Mouse (Mus musculus) heart, postnatal 25 days (tissue): ENCODE results near the gene Daw1. TPM values are rescaled to one million over a fixed set of nuclear protein-coding genes. Genes with fewer than 3 reads are reported as not detected.

ENCODE experiments used
- DNase-seq: peaks from one replicate; pipeline ENCODE4 v3.0.0; 2022; ENCODE audit warnings: low spot score
- intact Hi-C: fragments of 180-260 bp; cut with DNase I; formaldehyde crosslinking; loops from one replicate; pipeline ENCODE4 v1.15.1; 2025
- total RNA-seq, 2 experiments: library from RNA; stranded (reverse); gene quantifications; 2 replicates each; pipeline ENCODE4 v1.2.3; 2021

Daw1 gene
- total RNA-seq, result not detected

DNA sequence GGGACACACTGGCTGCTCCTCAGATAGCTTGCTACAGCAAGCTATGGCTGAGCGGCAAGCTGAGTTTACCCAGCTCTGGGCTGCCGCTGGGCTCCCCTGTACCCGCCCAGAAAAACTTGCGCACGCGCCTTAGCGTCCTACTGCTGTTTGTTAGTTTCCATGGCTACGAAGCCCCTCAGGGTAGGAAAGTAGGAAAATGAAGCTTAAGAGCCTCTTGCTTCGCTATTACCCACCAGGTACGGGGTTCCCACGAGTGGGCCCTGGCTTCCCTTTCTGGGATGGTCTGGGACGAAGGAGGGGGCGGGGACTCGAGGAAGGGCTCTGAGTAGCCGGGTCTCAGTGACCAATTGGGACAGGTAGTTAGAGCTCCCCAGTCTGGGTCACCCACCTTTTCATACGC, at the start of gene Daw1:
Daw1 (plus strand) TSS at position 150 of the 400 bp plus-strand sequence.
- DNase-seq, result peak; percentile 6
- intact Hi-C loops, result no loop called here

DNA sequence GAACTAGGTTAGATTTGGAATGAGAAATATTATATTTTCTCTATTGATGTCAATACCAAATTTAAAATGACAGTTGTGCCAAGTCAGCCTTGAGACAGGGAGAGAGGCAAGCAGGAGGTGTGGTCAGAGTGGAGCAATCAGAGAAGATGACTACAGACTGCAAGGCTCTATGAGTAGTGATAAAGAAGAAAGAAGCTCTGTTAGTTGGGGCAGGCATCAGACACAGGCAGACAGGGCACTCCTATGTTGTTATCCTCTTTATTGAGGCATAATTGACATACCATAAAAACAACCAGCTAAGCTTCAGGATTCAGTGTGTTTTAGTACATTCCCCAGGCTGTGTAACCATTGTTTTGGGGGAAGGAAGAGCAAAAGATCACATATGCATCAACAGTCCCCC, 48.6 kb upstream of the Daw1 start:
- intact Hi-C loops, result no loop called here

DNA sequence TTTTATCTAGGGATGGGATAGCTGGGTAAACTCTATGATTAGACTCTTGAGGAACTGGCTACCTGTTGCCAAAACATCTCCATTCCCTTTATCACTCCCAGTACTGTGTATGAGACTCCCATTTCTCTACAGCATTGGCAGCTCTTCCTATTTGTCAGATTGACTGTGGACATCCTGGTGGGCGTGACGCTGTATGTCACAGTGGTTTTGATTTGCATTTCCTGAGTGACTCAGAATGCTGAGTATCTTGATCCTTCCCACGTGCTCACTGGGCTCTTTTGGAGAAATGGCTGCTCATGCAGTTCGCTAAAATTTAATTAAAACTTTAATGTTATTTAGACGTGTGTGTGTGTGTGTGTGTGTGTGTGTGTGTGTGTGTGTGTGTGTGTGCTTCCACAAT, 47.8 kb upstream of the Daw1 start:
- intact Hi-C loops, result no loop called here
- no peak for DNase-seq

More for the DNA sequence above, 48.6 kb upstream of the Daw1 start:
- no peak for DNase-seq

DNA sequence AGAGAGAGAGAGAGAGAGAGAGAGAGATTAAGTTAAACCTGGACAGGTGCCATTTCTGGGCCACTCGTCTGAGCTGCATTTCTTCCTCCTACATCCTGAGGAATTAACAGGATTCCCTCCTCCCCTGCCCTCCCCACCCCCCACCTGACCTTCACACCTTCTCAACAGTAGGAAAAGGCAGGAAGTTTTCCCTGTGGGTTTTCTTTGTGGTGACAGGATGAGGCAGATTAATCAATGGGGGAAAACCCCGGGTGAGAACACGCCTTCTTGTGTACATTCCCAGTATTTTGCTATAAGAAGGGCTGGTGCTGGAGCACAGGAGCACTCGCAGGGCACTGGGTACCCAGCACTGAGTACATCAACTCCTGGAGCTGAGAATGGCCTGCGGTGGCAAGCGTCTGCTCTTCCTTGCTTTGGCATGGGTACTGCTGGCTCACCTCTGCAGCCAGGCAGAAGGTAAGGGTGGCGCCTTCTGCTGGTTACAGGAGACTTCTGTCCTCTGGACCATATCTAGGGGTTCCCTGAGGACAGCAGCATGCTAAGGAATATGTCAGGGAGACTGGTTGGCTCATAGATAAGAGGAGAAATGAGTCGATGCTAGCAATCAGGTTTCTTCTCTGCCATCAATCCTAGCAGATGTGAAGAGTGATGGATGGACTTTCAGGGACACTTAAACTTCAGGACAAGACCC, 43.0 kb upstream of the Daw1 start, which contains the start of gene Ccl20:
Ccl20 (plus strand) TSS at position 320 of the 691 bp plus-strand sequence.
- intact Hi-C loops, result no loop called here
- no peak for DNase-seq

DNA sequence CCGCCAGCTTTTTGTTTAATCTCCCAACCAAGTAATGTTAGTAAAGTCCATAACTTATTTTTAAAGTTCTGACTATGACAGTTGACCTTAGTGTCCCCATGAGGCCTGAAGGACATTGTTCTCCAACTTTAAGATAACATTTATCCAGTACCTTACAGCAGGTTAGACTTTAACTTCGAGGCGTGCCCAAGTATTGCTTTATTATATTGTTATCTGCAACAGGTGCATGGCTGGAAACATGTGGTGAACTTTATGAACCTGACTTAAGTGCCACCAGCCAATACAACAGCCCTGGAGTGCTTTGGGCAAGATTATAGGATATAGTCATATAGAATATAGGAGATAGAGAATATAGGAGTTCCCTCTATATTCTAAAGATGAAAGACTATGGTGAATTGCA, 42.3 kb upstream of the Daw1 start:
- DNase-seq, result no peak
- intact Hi-C loops, result no loop called here

DNA sequence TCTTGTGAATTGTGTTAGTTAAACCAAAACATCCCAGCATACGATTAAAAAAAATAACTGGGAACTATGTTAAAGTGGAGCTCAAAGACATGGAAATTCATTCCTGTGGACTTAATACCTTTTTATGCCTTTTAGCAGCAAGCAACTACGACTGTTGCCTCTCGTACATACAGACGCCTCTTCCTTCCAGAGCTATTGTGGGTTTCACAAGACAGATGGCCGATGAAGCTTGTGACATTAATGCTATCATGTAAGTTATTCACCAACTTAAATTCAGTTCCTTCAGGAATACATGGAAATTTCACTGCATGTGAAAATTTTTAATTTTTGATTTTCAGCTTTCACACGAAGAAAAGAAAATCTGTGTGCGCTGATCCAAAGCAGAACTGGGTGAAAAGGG, 41.9 kb upstream of the Daw1 start:
- intact Hi-C loops, result no loop called here
- no peak for DNase-seq

DNA sequence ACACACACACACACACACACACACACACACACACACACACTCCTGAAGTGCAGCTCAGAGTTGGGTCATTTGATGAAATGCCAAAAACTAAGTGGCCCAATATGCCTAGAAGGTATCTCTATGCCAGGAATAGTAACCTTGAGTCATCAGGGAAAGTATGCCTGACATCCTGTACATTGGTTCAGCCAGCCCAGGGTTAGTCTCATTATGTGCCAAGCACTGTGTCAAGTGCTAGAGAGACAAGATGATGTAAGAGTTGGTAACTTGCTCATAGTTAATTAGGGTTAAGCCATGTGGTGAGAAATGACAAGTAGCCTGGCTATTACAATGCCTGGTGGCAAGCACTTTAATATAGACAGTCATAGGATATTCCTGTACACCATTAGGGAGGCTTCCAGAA, 39.6 kb upstream of the Daw1 start:
- DNase-seq, result no peak

DNA sequence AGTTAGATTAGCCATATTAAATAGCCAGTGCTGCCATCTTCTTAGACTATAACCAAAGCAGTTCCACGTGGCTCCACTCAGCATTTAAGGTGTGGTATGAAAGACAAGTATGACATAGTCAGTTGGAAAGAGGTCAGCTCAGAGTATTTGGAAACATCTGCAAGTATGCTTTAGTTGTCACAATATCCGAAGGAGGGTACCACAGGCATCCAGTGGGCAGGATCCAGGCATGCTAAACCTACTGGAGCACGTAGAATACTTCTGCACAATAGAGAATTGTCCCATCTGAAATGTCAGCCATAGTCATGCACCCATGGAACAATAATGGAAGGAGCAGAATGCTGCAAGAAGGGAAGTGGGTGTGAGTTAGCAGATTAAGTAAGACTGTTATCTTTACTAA, 39.2 kb upstream of the Daw1 start:
- intact Hi-C loops, result no loop called here
- DNase-seq, result no peak

More for the DNA sequence above, 39.6 kb upstream of the Daw1 start:
- intact Hi-C loops, result no loop called here

DNA sequence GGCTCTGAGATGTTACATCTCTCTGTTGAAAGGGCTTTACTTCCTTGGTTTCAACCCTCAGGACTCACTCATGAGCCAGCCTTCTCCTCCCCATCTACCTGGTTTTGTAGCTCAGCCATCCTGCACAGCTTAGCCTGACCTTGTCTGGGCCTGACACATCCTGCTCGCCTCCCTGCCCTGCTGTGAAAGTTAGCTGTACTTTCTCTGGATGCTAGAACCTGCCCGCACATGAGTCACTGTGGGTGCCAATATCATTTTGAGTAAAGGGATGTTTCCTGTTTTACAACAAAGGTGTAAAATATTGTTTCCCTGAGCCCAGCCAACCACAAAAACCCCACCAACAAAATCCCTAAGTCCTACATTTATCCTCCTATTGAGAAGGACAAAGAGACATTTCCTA, 36.4 kb upstream of the Daw1 start:
- intact Hi-C loops, result no loop called here
- no peak for DNase-seq

DNA sequence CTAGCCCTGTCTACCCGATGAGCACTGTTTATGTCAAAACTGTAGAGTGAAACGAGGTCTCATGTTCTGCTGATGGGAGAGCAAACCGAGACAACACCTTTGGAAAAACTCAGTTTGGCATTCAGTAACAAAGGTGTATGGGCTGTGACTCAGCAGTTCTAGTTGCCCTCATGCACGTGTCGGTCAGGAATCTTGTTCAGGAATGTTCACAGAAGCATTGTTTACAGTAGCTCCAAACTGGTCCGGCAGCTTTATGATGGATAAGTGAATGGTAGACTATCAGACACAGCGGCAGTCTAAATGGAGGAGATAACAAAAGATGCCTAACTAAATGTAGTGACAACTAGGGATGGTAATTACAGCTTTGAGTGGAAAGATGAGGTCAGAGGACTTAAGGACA, 23.7 kb upstream of the Daw1 start:
- intact Hi-C loops, result no loop called here
- DNase-seq, result no peak

DNA sequence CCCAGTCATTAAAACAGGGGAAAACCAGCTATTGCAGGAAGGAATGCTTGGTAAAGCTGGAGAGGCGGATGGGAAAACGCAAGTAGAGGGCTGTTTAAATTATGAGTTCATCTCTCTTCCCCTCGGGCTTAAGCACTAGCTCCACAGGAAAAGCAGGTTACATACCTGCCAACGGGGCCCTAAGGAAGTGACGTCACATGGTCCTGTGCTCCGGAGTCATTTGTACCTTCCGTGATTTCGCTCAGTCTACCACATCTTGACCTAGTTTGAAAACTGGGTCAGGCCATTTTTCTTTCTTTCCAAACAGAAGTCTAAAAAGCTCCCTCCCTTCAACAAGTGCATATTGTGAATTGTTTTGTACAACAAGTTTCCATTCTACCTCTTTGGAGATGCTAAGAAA, 21.7 kb upstream of the Daw1 start:
- intact Hi-C loops, result no loop called here
- DNase-seq, result no peak

DNA sequence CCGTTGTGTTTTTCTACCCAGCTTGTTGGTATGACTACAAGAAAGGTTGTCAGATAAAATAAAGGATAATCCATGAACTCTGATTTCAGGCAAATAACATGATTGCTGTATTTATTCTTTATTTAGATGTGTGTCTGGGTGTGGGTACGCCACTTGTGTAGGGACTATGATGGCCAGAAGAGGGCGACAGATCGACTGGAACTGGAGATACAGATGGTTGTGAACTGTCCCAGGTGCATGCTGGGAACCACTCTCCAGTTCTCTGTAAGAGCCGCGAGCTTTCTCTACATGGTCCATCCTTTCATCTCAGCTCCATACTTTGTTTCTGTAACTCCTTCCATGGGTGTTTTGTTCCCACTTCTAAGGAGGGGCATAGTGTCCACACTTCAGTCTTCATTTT, 20.8 kb upstream of the Daw1 start:
- intact Hi-C loops, result no loop called here
- no peak for DNase-seq

DNA sequence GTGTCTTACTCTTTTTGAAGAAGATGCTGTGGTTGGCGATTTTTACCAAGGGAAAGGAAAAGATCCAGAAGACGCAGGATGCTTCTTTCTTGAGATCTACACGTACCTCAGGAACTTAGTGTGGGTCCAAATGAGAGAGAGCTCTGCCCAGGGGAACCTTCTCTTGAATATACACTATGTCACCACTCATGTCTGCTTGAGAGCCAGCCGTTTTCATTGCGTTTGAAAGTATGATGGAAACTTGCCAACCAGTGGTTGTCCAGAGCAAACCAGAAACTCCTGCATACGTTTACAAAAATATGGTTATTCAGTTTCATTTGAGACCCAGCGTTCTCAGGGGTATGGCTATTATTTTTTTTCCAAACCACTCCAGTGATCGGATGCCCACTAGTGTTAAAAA, 18.0 kb upstream of the Daw1 start:
- intact Hi-C loops, result no loop called here
- DNase-seq, result no peak

DNA sequence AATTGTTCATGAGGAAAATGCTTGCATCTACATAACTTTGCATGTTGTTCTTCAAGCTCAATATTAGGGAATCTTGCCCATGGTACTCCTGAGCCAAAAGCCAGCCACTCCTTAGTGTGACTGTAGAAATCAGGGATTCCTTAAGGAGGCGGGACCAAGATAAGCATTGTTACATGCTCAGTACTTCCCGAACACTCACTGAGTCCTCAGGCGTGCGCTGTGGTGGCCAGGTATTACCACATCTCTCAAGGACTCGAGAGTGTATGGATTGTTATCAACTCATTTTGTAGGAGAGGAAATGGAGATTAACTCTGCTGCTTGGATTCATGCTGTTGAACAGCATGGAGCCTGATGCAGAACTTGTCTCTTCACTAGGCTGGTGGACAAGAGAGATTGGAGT, 17.5 kb upstream of the Daw1 start:
- intact Hi-C loops, result no loop called here
- DNase-seq, result no peak

DNA sequence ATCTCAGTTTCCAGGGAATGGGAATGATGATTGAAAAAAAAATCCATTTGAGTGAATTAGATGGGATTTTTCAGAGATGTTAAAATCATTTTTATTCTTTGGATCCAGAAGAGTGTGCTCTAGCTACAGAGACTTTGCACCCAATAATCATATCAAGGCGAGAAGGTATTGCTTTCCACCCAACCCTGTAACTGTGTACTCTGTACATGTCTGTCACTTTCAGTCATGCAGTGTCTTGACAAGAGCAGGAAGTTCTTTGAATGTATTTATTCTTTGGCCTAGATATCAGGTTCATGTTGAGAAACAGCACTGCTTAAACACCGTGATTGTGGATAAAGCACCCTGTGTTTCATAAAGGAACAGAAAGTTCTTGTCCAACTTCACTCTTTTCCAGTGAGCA, 13.0 kb upstream of the Daw1 start:
- no peak for DNase-seq
- intact Hi-C loops, result no loop called here

DNA sequence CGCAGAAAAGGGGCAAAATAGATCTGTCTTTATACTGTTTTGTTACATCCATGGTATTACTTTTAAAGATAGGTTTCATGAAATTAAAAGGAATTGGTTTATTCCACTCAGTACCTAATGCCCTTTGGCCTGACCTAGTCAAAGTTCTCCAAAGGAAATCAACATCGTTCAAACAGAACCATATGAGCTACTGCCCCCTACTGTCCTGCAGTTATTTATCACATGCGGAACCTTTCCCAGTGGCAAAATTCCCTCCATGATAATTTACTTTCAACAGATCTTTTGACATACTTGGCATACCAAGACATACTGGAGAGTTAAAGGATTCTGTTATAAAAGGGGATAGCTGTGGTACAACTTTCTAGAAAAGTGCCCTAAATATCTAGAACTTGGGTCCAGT, 9.3 kb upstream of the Daw1 start:
- no peak for DNase-seq
- intact Hi-C loops, result no loop called here

DNA sequence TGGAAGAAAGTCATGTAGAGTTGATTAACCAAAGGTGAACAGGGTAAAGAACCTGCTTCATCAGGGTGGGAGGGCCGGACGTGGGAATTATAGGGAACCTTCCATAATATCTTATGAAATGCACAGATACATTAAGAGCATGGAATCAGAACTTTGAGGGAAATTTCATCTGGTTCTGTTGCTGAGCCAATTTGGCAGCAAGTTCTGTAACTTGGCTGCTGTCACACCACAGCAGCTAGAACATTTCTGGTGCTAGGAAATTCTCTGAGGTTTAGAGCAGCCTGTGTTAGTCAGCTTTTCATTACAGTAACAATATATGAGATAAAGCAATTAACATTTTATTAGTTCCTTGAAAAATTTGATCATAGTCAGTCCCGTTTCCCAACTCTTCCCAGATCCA, 6.6 kb upstream of the Daw1 start:
- DNase-seq, result no peak
- intact Hi-C loops, result no loop called here

DNA sequence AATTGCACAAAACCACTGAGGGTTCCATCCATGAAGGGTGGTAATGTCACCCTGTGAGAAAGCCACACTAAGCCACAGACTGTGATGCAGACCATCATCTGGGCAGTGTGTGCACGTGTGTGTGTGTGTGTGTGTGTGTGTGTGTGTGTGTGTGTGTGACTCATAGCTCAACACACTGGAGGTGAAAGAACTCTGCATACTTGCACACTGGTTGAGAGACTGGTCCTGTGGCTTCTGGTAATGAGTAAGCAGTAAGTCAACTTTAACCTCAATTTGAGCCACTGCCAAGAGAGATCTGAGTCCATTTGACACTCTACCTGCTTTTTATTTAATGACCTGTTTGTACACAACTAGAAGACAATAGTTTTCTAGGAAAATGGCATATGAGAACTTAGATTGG, 2.7 kb upstream of the Daw1 start:
- intact Hi-C loops, result no loop called here
- no peak for DNase-seq

DNA sequence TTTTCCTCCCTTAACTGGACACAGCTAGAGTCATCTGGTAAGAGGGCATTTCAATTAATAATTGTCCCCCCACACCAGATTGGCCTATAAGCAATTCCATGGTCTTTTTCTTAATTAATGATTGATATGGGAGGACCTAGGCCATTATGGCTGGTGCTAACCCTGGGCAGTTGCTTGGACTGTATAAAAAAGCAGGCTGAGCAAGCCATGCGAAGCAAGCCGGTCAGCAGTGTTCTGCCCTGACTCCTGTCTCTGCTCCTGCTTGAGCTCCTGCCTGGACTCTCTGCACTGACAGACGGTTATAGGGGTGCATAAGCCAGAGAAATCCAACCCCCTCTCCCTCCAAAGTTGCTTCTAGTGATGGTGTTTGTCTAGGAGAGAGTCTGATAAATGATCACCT, 2.1 kb downstream of the Daw1 start:
- intact Hi-C loops, result no loop called here
- no peak for DNase-seq

DNA sequence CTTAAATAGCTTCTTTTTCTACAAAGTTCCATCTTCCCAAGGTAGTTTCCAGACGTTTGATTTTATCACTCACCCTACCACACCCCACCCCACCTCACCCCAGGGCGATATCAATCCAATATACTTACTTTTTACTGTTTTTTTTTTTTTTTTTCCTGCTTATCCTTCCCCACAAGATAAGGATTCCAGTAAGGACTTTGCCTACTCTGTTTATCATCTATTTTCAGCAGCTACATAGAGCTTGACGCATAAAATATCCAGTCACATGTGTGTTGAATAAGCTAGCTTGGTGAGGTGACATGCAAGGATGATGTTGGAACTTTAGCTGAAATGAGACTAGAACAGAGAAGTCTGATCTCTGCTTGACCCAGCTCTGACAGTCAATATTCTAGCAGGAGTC, 4.5 kb downstream of the Daw1 start:
- intact Hi-C loops, result no loop called here

DNA sequence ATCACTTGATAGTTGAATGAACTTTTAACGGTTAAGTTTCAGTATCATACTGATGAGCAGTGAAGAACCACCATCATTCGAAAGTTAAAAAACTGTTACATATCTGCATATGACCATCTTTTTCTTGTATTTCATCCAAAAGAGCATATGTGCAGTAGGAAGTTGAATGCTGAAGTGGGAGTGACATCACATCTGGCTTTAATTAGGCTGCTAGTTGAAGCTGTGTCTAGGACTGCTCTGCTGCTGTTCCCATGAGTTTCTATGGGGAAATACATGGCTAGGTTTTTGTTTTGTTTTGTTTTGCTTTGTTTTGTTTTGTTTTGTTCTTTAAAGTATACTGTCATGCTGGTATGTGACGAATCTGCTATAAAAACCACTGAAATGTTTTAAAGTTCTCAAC, 9.6 kb downstream of the Daw1 start:
- no peak for DNase-seq
- intact Hi-C loops, result no loop called here

More for the DNA sequence above, 4.5 kb downstream of the Daw1 start:
- no peak for DNase-seq

DNA sequence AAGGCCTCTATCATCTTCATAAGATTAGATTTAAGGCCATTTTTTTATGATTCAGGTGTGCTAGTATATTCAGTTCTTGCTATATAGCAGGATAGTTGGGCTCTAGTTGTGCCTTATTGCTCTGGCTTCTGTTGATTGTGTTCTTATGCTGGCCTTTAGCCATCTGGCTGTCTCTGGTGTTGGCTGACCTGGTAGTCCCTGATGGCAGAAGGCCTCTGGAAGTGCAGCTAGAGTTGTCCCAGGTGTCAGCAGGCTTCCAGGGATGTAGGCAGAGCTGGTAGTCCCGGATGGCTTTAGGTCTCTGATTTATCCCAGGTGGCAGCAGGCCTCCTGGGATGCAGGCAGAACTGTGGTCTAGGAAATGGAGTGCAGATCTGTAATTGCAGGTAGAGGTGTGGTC, 16.4 kb downstream of the Daw1 start:
- DNase-seq, result no peak
- intact Hi-C loops, result no loop called here
